Mouse (Mus musculus): ENCODE data around the gene Fam114a1. TPM values are rescaled to one million over a fixed set of nuclear protein-coding genes. Genes with fewer than 3 reads are reported as not detected.

Fam114a1 gene
- polyA plus RNA-seq, 1 experiment from 2014 or later: 53.7 TPM

DNA sequence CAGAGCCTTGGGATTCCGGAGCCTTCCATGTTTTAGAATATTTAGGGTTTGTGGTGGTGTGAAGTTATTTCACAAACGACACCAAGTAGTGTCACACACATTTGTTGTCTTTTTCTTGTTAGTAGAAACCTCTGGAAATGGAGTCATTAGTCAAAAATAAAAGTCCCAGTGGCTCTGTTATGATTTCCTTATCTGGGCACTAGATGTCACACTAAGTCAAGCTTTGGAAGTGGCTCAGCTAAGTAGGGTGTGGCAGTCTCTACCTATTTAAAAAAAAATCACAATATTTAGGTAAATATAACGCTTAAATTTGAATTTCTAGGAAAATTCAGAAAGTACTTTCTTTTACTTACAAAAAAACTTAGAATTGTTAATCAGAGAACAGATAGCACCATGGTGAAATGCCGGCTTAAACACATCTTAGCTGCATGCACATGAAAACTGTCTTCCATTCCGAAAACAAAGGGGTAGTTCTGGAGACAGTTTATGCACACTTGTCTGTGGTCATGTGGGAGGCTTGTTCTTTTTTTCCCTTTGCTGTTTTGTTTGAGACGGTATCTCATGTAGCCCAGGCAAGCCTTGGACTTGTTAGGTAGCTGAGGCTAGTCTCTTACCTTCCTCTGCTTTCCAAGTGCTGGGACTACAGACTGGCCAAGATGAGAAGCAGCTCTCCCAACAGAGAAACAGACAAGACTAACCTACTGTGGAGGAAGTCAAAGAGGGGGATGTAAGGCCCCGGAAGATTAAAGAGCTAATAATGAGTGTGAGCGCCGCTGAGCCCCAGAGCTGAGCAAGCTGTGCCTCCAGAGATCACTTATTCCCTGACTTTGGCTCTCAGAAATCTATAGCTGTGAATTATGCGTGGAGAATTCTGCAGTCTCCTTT, 33.3 kb downstream of the Fam114a1 start:
- no peaks in the 10 kb centered on the region for H3K9me3 ChIP-seq (ENCODE audit: control insufficient read depth, low read length)
- H3K36me3 ChIP-seq (ENCODE audit: control insufficient read depth, insufficient read depth, low read length): peaks cover 16% of the 10 kb centered on the region
- no peaks in the 10 kb centered on the region for H3K27me3 ChIP-seq (ENCODE audit: control insufficient read depth, insufficient read depth, low read depth, low read length)
- 51% methylated on average over 10 of the region's 10 CpGs for WGBS
- H3K4me2 ChIP-seq (ENCODE audit: low read depth, low read length): no peak overlapping the region
- no peak overlapping the region for H3K4me3 ChIP-seq (ENCODE audit: low read length)
- no peak overlapping the region for H3K27ac ChIP-seq (ENCODE audit: low read length)
- no peak overlapping the region for H3K9ac ChIP-seq (ENCODE audit: low read length)
- H3K4me1 ChIP-seq (replicated peaks; ENCODE audit: control insufficient read depth, insufficient read depth, low read length): no peaks in the 10 kb centered on the region
- no peak for ATAC-seq (ENCODE audit: low read depth)

DNA sequence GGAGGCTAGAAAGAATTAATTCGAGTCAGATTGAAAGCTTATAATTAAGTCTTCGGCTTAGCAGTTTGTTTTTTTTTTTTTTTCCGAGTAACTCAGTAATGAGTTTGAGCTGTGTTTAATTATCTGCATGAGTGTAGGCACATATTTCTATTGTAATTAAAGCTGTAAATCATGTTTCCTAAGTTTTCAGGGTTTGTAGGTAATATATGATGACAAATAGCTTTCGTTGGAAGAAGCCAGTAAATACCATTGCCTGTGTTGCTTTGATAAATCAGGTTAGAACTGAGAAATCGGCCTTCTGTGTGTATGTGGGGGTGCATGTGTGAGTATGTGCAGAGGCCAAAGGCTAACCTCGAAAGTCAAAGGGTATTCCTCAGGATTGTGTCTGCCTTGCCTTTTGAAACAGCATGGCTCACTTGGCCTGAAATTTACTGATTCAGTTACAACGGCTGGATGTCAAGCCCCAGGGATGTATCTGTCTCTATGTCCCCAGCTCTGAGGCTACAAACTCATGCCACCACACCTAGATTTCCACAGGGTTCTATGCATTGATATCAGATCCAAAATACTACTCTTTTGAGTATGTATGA, 34.2 kb downstream of the Fam114a1 start:
- H3K9me3 ChIP-seq (ENCODE audit: control insufficient read depth, low read length): no peaks in the 10 kb centered on the region
- WGBS: 57% methylated on average over 7 of the region's 7 CpGs
- H3K27ac ChIP-seq (ENCODE audit: low read length): no peak overlapping the region
- H3K36me3 ChIP-seq (ENCODE audit: control insufficient read depth, insufficient read depth, low read length): peaks cover 19% of the 10 kb centered on the region
- ATAC-seq (ENCODE audit: low read depth): no peak
- no peak overlapping the region for H3K9ac ChIP-seq (ENCODE audit: low read length)
- no peak overlapping the region for H3K4me2 ChIP-seq (ENCODE audit: low read depth, low read length)
- H3K27me3 ChIP-seq (ENCODE audit: control insufficient read depth, insufficient read depth, low read depth, low read length): no peaks in the 10 kb centered on the region
- no peaks in the 10 kb centered on the region for H3K4me1 ChIP-seq (replicated peaks; ENCODE audit: control insufficient read depth, insufficient read depth, low read length)
- no peak overlapping the region for H3K4me3 ChIP-seq (ENCODE audit: low read length)

DNA sequence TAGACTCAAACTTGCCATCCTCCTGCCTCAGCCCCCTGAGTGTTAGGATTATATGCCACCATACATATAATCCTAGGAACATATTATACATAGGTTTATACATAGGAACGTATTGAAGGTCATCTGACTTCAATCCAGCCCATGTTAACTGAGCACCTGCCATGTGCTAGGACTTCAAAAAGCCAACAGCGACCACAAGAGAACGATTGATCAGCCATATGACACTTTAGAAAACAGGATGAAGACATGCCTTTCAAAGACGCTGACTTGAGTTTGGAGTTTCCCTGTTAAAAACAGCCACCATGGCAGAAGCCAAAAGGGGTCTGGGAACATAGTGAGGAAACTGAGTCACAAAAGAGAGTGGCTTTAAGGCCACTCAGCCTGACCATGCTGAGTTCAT, 35.4 kb downstream of the Fam114a1 start:
- peaks cover 32% of the 10 kb centered on the region for H3K36me3 ChIP-seq (ENCODE audit: control insufficient read depth, insufficient read depth, low read length)
- no peak for ATAC-seq (ENCODE audit: low read depth)
- H3K4me1 ChIP-seq (replicated peaks; ENCODE audit: control insufficient read depth, insufficient read depth, low read length): no peaks in the 10 kb centered on the region
- no peak overlapping the region for H3K27ac ChIP-seq (ENCODE audit: low read length)
- H3K27me3 ChIP-seq (ENCODE audit: control insufficient read depth, insufficient read depth, low read depth, low read length): no peaks in the 10 kb centered on the region
- 89% methylated on average over 4 of the region's 4 CpGs for WGBS
- no peaks in the 10 kb centered on the region for H3K9me3 ChIP-seq (ENCODE audit: control insufficient read depth, low read length)
- H3K4me2 ChIP-seq (ENCODE audit: low read depth, low read length): no peak overlapping the region
- H3K4me3 ChIP-seq (ENCODE audit: low read length): no peak overlapping the region
- H3K9ac ChIP-seq (ENCODE audit: low read length): no peak overlapping the region

DNA sequence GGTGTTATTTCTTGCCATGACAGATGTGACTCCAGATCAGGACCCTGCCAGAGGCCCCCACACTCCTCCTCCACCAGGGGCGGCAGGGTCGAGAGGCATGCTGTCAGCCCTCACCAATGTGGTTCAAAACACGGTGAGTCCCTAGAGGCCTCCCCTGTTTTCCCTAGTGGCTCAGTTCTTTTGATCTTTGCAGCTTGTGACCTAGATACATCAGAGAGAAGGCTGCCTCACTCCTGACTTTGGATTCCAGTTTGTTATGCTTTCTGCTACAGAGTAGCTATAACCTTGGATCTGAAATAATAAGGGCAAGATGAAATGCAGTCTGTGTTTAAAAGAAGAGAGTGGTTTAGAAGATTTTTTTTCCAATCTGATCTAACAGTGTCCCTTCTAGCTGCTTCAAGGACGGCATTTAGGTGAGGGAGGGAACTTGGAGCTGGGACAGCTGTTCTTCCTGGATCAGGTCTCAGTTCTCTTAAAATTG, 36.2 kb downstream of the Fam114a1 start:
- WGBS: 32% methylated on average over 4 of the region's 4 CpGs
- ATAC-seq (ENCODE audit: low read depth): no peak

DNA sequence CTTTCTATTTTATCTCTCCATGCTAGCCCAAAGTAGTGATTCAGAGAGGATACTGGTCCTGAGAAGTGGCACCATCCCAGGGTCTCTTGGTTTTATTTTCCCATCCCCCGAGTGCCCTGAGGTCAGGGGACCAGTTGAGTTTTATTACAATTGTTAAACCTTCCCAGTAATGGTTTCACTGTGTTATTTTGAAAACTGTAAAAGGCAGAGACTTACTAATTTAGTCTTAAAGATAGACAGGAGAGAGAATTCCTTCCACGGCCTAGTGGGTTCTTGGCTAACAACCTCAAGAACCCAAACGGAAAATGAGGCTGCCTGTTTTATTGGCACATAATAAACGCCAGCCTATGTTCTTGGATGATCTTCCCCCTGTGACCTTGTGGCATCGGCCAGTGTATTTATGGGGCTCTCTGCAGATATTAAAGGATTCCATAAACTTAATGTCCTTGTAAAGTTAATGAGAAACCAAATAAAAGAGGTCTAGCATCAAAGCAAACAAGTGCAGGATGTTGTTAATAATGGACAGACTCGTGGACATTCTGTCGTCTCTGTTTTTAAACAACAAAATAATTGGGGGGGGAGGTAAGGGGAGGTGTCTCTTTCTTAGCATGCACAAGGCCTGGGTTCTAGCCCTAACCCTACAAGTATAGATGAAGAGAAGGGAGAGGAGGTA, 42.2 kb downstream of the Fam114a1 start:
- H3K36me3 ChIP-seq (ENCODE audit: control insufficient read depth, insufficient read depth, low read length): peaks cover 37% of the 10 kb centered on the region

More for the DNA sequence above, 36.2 kb downstream of the Fam114a1 start:
- Histone ChIP-seq H3K36me3 (ENCODE audit: control insufficient read depth, insufficient read depth, low read length) (peaks cover 39% of the 10 kb centered on the region), H3K9me3 (ENCODE audit: control insufficient read depth, low read length) (no peaks in the 10 kb centered on the region), H3K27ac (ENCODE audit: low read length) (no peak overlapping the region), H3K9ac (ENCODE audit: low read length) (no peak overlapping the region), H3K27me3 (ENCODE audit: control insufficient read depth, insufficient read depth, low read depth, low read length) (no peaks in the 10 kb centered on the region), H3K4me3 (ENCODE audit: low read length) (no peak overlapping the region), H3K4me2 (ENCODE audit: low read depth, low read length) (no peak overlapping the region), H3K4me1 (replicated peaks; ENCODE audit: control insufficient read depth, insufficient read depth, low read length) (no peaks in the 10 kb centered on the region)

DNA sequence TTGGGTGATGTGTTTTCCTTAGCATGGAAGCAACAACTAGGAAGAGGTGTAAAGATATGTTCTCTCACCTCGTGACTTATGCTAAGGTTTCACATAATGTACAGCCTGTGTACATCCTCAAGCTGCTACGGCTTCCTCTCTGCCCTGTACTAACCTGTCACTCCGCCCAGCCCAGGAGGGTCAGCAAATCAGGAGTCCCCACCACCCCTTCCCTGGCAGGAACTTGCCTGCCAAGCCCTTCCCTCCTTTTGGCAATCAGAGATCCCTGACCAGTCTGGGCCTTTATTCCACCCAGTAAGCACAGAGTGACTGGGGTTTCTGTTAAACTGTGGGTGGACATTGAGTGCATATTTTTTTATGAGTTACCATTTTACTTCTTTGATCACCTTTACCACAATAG, 45.6 kb downstream of the Fam114a1 start:
- no peaks in the 10 kb centered on the region for H3K27me3 ChIP-seq (ENCODE audit: control insufficient read depth, insufficient read depth, low read depth, low read length)
- ATAC-seq (ENCODE audit: low read depth): no peak
- no peak overlapping the region for H3K27ac ChIP-seq (ENCODE audit: low read length)
- WGBS: 83% methylated on average over 3 of the region's 3 CpGs
- H3K4me2 ChIP-seq (ENCODE audit: low read depth, low read length): no peak overlapping the region
- no peak overlapping the region for H3K4me3 ChIP-seq (ENCODE audit: low read length)
- peaks cover 12% of the 10 kb centered on the region for H3K36me3 ChIP-seq (ENCODE audit: control insufficient read depth, insufficient read depth, low read length)
- H3K4me1 ChIP-seq (replicated peaks; ENCODE audit: control insufficient read depth, insufficient read depth, low read length): no peaks in the 10 kb centered on the region
- no peak overlapping the region for H3K9ac ChIP-seq (ENCODE audit: low read length)
- no peaks in the 10 kb centered on the region for H3K9me3 ChIP-seq (ENCODE audit: control insufficient read depth, low read length)

More for the DNA sequence above, 42.2 kb downstream of the Fam114a1 start:
- Histone ChIP-seq H3K9me3 (ENCODE audit: control insufficient read depth, low read length) (no peaks in the 10 kb centered on the region), H3K27ac (ENCODE audit: low read length) (no peak overlapping the region), H3K4me1 (replicated peaks; ENCODE audit: control insufficient read depth, insufficient read depth, low read length) (no peaks in the 10 kb centered on the region), H3K9ac (ENCODE audit: low read length) (no peak overlapping the region), H3K4me2 (ENCODE audit: low read depth, low read length) (no peak overlapping the region), H3K27me3 (ENCODE audit: control insufficient read depth, insufficient read depth, low read depth, low read length) (no peaks in the 10 kb centered on the region), H3K4me3 (ENCODE audit: low read length) (no peak overlapping the region)
- WGBS: 73% methylated on average over 7 of the region's 7 CpGs
- ATAC-seq (ENCODE audit: low read depth): no peak

DNA sequence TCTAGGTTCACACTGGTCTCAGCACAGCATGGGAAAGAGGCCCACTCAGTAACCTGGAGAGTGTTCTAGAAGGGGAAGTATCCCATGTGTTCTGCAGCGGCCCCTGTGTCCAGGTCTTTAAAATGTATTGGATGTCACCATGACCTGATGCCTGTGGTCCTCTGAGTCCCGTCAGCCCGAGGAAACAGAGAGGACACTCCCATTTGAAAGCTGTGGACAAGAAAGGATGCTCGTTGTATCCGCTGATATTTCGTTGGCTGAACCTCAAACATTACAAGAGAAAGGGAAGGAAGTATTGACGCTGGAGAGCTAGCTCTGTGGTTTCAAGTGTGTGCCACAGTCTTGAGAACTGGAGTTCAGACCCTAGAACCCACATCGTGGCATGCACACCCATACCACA, 49.2 kb downstream of the Fam114a1 start:
- Histone ChIP-seq H3K27ac (ENCODE audit: low read length) (no peak overlapping the region), H3K4me3 (ENCODE audit: low read length) (no peak overlapping the region), H3K27me3 (ENCODE audit: control insufficient read depth, insufficient read depth, low read depth, low read length) (no peaks in the 10 kb centered on the region), H3K4me2 (ENCODE audit: low read depth, low read length) (no peak overlapping the region), H3K9ac (ENCODE audit: low read length) (no peak overlapping the region), H3K4me1 (replicated peaks; ENCODE audit: control insufficient read depth, insufficient read depth, low read length) (no peaks in the 10 kb centered on the region), H3K36me3 (ENCODE audit: control insufficient read depth, insufficient read depth, low read length) (peaks cover 18% of the 10 kb centered on the region), H3K9me3 (ENCODE audit: control insufficient read depth, low read length) (no peaks in the 10 kb centered on the region)
- 62% methylated on average over 8 of the region's 8 CpGs for WGBS
- no peak for ATAC-seq (ENCODE audit: low read depth)

DNA sequence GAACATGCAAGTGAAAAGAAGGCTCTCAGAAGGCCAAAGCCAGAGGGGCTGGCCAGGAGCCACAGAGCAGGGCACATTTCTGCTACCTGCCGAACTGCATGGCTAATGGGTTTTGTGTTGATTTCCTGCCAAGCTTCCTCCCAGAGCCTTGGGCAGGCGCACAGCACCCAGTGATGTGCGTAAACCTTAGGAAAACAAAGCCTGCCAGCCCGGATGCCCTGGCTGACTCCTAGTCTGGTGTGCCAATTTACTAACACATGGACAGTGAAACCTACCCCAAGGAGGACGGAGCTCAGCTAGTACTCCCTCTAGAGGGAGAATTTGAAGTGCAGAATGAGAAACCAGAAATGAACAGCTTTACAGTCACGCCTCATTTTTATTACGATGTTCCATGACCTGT, 50.0 kb downstream of the Fam114a1 start:
- Histone ChIP-seq H3K4me1 (replicated peaks; ENCODE audit: control insufficient read depth, insufficient read depth, low read length) (no peaks in the 10 kb centered on the region), H3K36me3 (ENCODE audit: control insufficient read depth, insufficient read depth, low read length) (peaks cover 18% of the 10 kb centered on the region)

DNA sequence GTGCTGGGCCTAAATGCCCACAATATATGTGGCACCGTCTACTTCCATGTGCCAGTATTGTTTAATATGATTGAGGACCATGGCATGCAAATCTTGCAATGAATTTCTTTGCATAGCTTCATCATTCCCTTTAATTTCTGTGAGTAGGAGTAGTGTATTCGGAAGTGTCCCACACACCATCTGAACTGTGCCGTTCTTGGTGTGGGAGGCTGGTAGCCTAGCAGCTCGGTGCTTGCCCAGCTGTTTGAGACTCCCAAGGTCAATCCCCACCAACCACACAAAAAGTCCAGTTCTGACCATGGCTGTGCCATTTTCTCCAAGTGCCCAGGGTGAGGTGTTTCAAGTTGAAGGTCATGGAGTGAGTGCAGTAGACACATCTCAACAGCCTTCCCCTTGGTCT, 52.1 kb downstream of the Fam114a1 start:
- WGBS: 89% methylated on average over 4 of the region's 4 CpGs
- H3K27me3 ChIP-seq (ENCODE audit: control insufficient read depth, insufficient read depth, low read depth, low read length): no peaks in the 10 kb centered on the region
- no peak overlapping the region for H3K27ac ChIP-seq (ENCODE audit: low read length)
- peaks cover 15% of the 10 kb centered on the region for H3K36me3 ChIP-seq (ENCODE audit: control insufficient read depth, insufficient read depth, low read length)
- no peaks in the 10 kb centered on the region for H3K9me3 ChIP-seq (ENCODE audit: control insufficient read depth, low read length)
- no peaks in the 10 kb centered on the region for H3K4me1 ChIP-seq (replicated peaks; ENCODE audit: control insufficient read depth, insufficient read depth, low read length)
- no peak overlapping the region for H3K9ac ChIP-seq (ENCODE audit: low read length)
- H3K4me3 ChIP-seq (ENCODE audit: low read length): no peak overlapping the region
- no peak overlapping the region for H3K4me2 ChIP-seq (ENCODE audit: low read depth, low read length)
- no peak for ATAC-seq (ENCODE audit: low read depth)

More for the DNA sequence above, 50.0 kb downstream of the Fam114a1 start:
- Histone ChIP-seq H3K27ac (ENCODE audit: low read length) (no peak overlapping the region), H3K27me3 (ENCODE audit: control insufficient read depth, insufficient read depth, low read depth, low read length) (no peaks in the 10 kb centered on the region), H3K9me3 (ENCODE audit: control insufficient read depth, low read length) (no peaks in the 10 kb centered on the region), H3K4me3 (ENCODE audit: low read length) (no peak overlapping the region), H3K9ac (ENCODE audit: low read length) (no peak overlapping the region), H3K4me2 (ENCODE audit: low read depth, low read length) (no peak overlapping the region)
- WGBS: 56% methylated on average over 7 of the region's 7 CpGs
- 0 out of 2 replicates have a peak, but pooled peaks have one; percentile 36 for ATAC-seq (ENCODE audit: low read depth)

All from lung, embryonic 16.5 days (tissue).